Mouse (Mus musculus) heart, embryonic 10.5 days (tissue): ENCODE results near the gene Rap1a. TPM values are rescaled to one million over a fixed set of nuclear protein-coding genes. Genes with fewer than 3 reads are reported as not detected.

Experiments used
- DNase-seq: peaks from one replicate; pipeline ENCODE4 v3.0.0-alpha.2; 2017; ENCODE audit warnings: low spot score
- H3K27ac ChIP-seq: fragments of 300-500 bp; sonication (generic); 2 replicates; pipeline ENCODE4 v1.5.1; 2016; ENCODE audit warnings: mild to moderate bottlenecking
- H3K27me3 ChIP-seq: fragments of 300-500 bp; sonication (generic); 2 replicates; pipeline ENCODE4 v1.6.1; 2016; ENCODE audit warnings: mild to moderate bottlenecking; ENCODE audit not compliant: poor library complexity, insufficient read depth, severe bottlenecking
- H3K36me3 ChIP-seq: fragments of 300-500 bp; sonication (generic); 2 replicates; pipeline ENCODE4 v1.6.1; 2016; ENCODE audit warnings: mild to moderate bottlenecking, moderate library complexity
- H3K4me1 ChIP-seq: fragments of 300-500 bp; sonication (generic); 2 replicates; pipeline ENCODE4 v1.6.1; 2016; ENCODE audit warnings: mild to moderate bottlenecking
- H3K4me3 ChIP-seq: fragments of 300-500 bp; sonication (generic); 2 replicates; pipeline ENCODE4 v1.5.1; 2016; ENCODE audit warnings: mild to moderate bottlenecking, moderate library complexity
- H3K9me3 ChIP-seq: fragments of 300-500 bp; sonication (generic); 2 replicates; pipeline ENCODE4 v1.6.1; 2016; ENCODE audit warnings: mild to moderate bottlenecking, moderate library complexity
- WGBS: fragments of 180-500 bp; shearing (Covaris S2); methylation state at CpG from one replicate; pipeline ENCODE4 v1.1.7; 2016; 5-methylcytosine and 5-hydroxymethylcytosine counted together
- polyA plus RNA-seq: library from polyadenylated mRNA; unstranded; fragments of >200 nt; fragmentation: Nextera tagmentation; extraction: Ambion mirVana; gene quantifications from 2 replicates; pipeline ENCODE4 v1.2.1, GENCODE M21; 2016

Rap1a gene
- polyA plus RNA-seq, 1 experiment from 2014 or later: 95.3 TPM

GRCm38 (mm10) chr3:105687324-105688060 lies 113.6 kb downstream of the Rap1a start, which contains the start of gene Ddx20:
Ddx20 (minus strand) TSS chr3:105687574.
- peak; percentile 98 for DNase-seq
- Histone ChIP-seq H3K27me3 (no peaks in the 10 kb centered on the region), H3K4me3 (peak within 1 kb of the TSS; percentile 96), H3K27ac (peak within 1 kb of the TSS; percentile 95), H3K36me3 (peaks cover 20% of the 10 kb centered on the region), H3K4me1 (peaks cover 10% of the 10 kb centered on the region), H3K9me3 (no peaks in the 10 kb centered on the region)
- under 1% methylated on average over 72 of the region's 72 CpGs for WGBS

GRCm38 (mm10) chr3:105686394-105687323 lies 114.5 kb downstream of the Rap1a start:
- 9% methylated on average over 60 of the region's 60 CpGs for WGBS
- DNase-seq: peak; percentile 20
- Histone ChIP-seq H3K9me3 (no peaks in the 10 kb centered on the region), H3K36me3 (peaks cover 26% of the 10 kb centered on the region), H3K4me3 (peak overlapping the region; percentile 96), H3K4me1 (peaks cover 10% of the 10 kb centered on the region), H3K27me3 (no peaks in the 10 kb centered on the region), H3K27ac (peak overlapping the region; percentile 95)

GRCm38 (mm10) chr3:105680346-105680745 lies 120.8 kb downstream of the Rap1a start:
- Histone ChIP-seq H3K4me3 (no peak overlapping the region), H3K4me1 (no peaks in the 10 kb centered on the region), H3K9me3 (no peaks in the 10 kb centered on the region), H3K27ac (no peak overlapping the region), H3K36me3 (peaks cover 63% of the 10 kb centered on the region), H3K27me3 (no peaks in the 10 kb centered on the region)
- DNase-seq: peak; percentile 20
- WGBS: 93% methylated on average over 7 of the region's 7 CpGs

Other genes with a start within 250 kb of the Rap1a start
- gene Ddx20, start 113.8 kb downstream of the Rap1a start, polyA plus RNA-seq: 30.5 and 37.2 TPM in 2 replicates
- 1.5 and 2.4 TPM in 2 replicates for gene Inka2, start 96.7 kb downstream of the Rap1a start, polyA plus RNA-seq
- gene Adora3, start 69.5 kb upstream of the Rap1a start, polyA plus RNA-seq: not detected in 2 replicates
- gene Tmigd3, start 69.6 kb upstream of the Rap1a start, polyA plus RNA-seq: 0.70 and 0.73 TPM in 2 replicates
- 2.0 and 3.4 TPM in 2 replicates for gene I830077J02Rik, start 131.3 kb upstream of the Rap1a start, polyA plus RNA-seq
- 124 and 146 TPM in 2 replicates for gene Wdr77, start 158.0 kb upstream of the Rap1a start, polyA plus RNA-seq
- 677 and 779 TPM in 2 replicates for gene Atp5f1, start 158.8 kb upstream of the Rap1a start, polyA plus RNA-seq
- gene Ovgp1, start 172.4 kb upstream of the Rap1a start, polyA plus RNA-seq: 1.5 and 1.9 TPM in 2 replicates
- gene Pifo, start 213.3 kb upstream of the Rap1a start, polyA plus RNA-seq: 0.69 TPM in 1 of 2 replicates, not detected in the other
- not detected in 2 replicates for gene Chil5, start 231.5 kb upstream of the Rap1a start, polyA plus RNA-seq